Mouse (Mus musculus) erythroblast, embryonic 14.5 days (primary cell): ENCODE data around the gene Tmem186.

Experiments
- GATA1 ChIP-seq: IDR thresholded peaks from 2 replicates; pipeline ENCODE4 v1.6.1; 2012; ENCODE audit warnings: low read length, inconsistent platforms, mixed read lengths
- TAL1 ChIP-seq: IDR thresholded peaks from 3 replicates; pipeline ENCODE4 v1.6.1; 2012; ENCODE audit warnings: low read length, inconsistent platforms, mixed read lengths

DNA sequence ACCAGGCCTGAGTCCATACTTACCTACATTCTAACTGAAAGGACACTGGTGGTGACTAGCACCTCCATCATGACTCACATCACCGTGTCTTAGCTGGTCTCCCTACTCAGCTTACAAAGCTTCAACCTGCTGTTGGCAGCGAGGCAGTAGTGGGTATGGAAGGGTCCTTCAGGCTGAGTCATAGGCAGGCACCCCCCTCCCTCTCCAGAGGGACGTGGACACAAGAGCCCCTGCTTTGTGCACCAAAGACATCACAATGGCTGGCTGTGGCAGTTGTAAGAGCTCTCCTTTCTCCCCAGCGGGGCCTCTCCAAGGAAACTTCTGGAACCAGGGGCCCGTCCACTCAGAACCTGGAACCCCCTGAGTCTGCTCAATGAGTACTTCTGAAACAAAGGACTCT lies 43.0 kb upstream of the Tmem186 start, which contains the start of gene Gm5767:
- TF ChIP-seq TAL1 (no peak), GATA1 (no peak)
